Mouse (Mus musculus) spleen, adult 2 months (tissue): Measurements from ENCODE around the gene Nfkb1.

Source experiments
- CTCF ChIP-seq: fragments of 200-500 bp; IDR thresholded peaks from 2 replicates; pipeline ENCODE4 v1.5.1; 2011; ENCODE audit warnings: mild to moderate bottlenecking, inconsistent platforms; ENCODE audit not compliant: insufficient read depth, insufficient read length, insufficient replicate concordance; ENCODE audit errors: extremely low read depth
- POLR2A ChIP-seq: fragments of 200-500 bp; IDR thresholded peaks from 2 replicates; pipeline ENCODE4 v1.6.1; 2011; ENCODE audit warnings: low read depth, low read length, inconsistent platforms

DNA sequence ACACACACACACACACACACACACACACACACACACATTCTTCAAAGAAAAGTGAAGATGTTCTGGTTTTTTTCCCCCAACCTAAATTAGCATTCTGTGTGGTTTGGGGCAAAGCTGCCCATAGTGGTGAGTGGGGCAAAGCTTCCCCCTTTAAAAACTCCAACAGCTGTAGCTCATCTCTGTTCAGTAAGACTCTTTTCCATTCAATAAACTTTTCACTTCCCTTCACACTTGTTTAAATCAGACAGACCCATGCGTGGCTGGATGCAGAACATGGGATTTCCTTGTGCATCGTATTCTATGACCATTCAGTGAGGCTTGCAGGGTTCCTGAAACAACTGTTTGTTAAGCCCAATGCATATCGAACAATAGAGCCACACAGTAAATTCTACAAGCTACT is 77.0 kb downstream of the Nfkb1 start:
- TF ChIP-seq CTCF (no peak), POLR2A (no peak)
